Mouse (Mus musculus) kidney, adult 11 months (tissue): ENCODE results near the gene Rhobtb3.
"Not testable (repeated sequence)": the region's sequence is repeated elsewhere in the genome, so short reads cannot be mapped to it uniquely, and the experiment has no call there.

Source experiments
- DNase-seq: peaks from one replicate; pipeline ENCODE4 v3.0.0; 2022

Rhobtb3 gene

GRCm38 (mm10) chr13:75927951-75928350, 15.8 kb downstream of the Rhobtb3 start:
- DNase-seq = no peak

DNA sequence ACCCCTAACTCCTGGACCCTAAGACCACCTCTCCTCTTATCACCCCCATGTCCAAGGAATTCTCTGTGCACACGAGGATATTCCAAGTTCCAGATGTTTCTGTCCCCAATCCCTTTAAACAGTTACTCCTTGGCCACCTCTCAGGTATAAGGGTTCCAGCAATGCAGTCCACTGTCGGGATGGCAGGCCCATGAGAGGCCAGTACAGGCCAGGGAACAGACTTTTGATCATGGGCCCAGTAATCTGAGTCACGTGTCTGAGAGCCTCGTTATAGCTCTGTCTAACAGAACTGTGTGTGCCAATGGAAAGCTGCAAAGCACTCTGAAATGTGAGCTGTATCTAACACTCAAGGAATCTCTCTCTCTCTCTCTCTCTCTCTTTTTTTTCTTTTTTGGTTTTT, 29.6 kb downstream of the Rhobtb3 start:
- no peak for DNase-seq

DNA sequence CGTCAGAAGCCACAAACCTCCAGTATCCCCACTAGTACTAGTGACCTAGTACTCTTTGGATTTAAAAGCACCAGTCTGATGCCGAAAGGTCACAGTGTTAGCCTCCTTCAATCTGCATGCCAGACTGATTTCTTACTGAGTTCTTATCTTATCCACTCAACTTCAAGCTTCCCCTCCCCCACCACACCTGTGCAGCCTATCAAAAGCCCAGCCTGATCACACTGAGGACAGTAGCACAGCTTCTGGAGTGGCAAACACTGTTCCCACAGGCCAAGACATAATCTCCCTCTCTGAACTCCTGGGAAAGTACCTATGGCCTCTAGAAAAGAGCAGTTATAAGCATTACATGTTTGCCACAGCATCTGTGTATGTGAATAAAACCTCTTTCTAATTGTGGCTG, 35.5 kb downstream of the Rhobtb3 start:
- no peak for DNase-seq

DNA sequence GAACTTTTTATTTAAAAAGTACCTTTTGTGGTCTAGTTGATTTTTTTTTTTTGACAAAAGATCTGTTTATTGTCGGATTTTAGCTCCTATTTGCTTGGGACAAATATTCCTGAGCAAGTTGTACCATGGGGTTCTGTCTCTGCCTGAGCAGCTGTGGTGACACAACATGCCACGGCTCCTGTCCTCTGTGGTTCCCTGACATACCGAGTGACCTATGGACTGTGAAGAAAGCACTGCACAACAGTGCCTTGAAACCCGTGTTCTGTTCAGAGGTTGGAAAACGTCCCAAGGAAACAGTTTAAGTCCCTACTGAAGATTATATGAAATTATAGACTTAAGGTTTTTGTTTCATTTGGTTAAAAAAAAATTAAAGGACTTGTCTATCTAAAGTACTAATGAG, 36.6 kb downstream of the Rhobtb3 start:
- DNase-seq = no peak

DNA sequence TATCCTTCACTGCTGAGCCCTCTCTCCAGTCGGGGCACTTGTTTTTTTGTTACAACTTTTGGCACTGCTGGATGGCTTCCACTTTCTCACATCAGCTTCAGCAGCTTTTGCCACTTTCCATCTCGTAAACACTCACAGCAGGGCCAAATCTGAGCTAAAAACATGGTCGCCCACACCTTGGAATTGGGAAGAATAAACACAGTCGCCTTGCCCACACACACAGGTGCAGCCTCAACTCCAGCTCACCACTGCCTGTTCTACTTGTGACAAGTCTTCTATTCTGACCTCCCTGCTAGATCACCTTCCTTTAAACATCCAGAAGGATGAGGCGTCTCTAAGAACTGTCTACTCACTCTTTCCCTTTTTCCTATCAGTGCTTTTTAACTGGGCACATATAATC, 39.1 kb downstream of the Rhobtb3 start:
- DNase-seq = no peak

GRCm38 (mm10) chr13:75900928-75901327, 42.8 kb downstream of the Rhobtb3 start:
- not testable (repeated sequence) for DNase-seq

- DNase-seq = no peak
Observed at GRCm38 (mm10) chr13:75892876-75893275, 50.8 kb downstream of the Rhobtb3 start.

- no peak for DNase-seq
Observed at GRCm38 (mm10) chr13:75892291-75892690, 51.4 kb downstream of the Rhobtb3 start.

DNA sequence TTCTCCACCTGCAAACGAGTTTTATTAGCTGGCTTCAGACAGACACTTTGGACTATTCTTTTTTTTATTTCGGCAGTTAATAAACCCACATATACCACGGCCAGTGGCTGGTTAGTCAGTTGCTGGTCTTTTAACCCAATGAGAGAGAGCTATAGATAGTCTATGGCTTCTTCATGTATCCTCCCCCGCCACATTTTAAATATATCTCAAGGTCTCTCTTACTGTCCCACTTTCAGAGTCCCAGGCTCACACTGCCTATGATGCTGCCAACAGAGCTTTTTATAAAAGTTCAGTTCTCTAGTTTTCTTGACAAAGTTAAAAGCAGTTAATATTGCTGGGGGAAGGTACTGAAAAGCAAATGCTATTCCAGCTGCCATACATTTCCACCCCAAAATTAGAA, 51.9 kb downstream of the Rhobtb3 start:
- no peak for DNase-seq

DNA sequence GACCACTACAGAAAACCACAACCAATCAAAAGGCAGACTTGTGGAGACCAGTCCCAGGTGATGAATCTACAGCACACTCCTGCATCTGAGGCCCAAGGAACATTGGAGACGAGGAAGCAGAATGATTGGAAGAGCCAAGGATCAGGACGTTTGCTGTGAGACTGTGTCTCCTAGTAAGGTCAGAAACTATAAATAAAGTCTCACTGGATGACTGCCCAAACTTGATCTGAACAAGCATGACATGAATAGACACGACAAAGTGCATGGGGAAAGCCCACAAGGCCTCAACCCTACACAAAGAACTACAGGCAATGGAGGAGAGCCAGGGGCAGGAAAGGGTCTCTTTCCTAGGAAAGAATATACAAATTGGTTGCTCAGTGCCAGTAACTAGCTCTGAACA, 59.9 kb downstream of the Rhobtb3 start:
- DNase-seq = no peak

- DNase-seq = no peak
Observed at GRCm38 (mm10) chr13:75880501-75880900, 63.2 kb downstream of the Rhobtb3 start.

GRCm38 (mm10) chr13:75879756-75880155, 64.0 kb downstream of the Rhobtb3 start:
- peak; percentile 17 for DNase-seq

- no peak for DNase-seq
Observed at GRCm38 (mm10) chr13:75877907-75878306, 65.8 kb downstream of the Rhobtb3 start.

DNA sequence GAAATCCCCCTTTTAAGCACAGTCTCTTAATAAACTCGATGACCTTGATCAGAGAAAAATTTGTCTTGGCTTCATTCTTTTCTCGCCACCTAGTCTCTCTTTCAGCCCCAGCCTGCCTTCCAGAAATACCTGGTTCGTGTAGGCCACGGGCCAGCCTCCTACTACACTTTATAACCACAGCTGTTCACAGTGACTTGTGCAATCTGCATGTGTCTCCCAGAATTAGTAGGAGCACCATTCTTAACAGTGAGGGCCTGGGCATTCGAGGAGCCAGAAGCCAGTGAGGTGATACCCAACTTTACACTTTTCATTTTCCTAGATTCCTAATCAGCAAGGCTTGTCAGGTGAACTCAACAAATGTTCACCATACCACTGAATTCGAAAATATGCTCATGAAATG, 67.1 kb downstream of the Rhobtb3 start:
- no peak for DNase-seq

DNA sequence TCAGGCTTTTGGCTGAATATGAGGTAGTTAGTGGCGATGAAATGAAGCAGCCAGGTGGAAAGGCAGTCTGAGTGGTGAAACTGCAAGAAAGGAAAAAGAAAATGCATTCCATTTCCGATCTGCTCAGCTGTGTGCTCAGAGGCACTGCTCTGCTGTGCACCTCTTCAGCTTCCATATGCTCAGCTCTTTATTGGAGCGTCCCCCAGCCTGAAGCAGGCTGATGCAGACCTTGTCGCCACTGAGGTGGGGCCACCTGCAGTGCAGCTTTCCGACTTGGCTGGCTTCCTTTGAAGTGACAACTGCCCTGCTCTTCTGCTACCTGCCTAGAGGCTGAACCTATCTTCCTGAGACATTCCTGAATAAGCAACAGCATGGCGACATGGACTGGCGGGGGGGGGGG, 67.5 kb downstream of the Rhobtb3 start:
- DNase-seq = not testable (repeated sequence)

DNA sequence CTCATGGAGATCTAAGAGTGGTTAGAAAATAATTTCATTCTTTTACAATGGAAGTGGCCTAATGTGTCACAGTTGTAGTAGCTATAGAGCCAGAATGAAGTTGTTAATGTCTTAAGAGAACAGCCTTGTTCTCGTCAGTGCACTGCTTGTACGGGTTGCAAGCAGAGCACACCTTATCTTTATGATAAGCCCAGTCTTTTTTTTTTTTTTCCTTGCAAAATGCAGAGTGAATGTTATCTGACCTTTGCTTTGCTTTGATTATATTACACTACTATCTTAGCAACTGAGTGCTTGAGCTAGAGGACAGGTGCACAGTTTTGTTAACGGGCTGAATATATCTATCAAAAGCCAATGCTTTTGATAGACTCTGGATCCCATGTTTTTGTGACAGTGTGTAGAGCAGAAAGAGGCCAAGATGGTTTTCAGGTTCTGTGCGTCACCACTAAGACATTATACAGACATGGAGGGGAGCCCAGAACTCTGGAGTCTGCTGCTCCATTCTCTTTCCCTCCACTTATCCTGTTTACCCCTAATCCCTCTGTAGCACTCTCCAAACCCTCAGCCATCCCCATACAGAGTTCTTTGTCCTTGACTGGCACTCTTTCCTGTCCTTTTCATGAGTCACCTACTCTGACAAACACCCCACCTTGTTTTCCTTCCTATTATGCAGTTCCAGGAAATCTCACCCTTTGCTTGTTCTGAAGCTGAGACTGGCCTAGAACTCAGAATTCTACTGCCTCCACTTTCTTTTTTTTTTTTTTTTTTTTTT, 68.9 kb downstream of the Rhobtb3 start:
- DNase-seq = no peak

DNA sequence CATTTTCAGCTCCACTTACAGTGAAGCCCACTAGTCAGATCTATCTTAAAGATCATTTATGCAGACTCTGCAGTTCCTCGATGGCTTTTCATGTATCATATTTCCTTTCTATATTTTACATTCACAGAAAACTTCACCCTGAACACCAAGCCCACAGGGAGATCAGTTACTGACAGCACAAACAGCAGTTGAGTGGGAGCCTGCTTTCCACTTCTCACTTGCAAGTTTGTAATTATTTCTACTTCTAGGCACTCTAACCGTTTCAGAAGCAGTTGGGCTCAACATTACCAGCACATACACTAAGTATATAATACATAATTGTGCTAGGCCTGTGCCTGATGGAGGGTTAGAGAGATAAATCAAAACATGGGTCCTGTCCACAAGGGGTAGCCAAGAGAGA, 75.8 kb downstream of the Rhobtb3 start:
- no peak for DNase-seq

DNA sequence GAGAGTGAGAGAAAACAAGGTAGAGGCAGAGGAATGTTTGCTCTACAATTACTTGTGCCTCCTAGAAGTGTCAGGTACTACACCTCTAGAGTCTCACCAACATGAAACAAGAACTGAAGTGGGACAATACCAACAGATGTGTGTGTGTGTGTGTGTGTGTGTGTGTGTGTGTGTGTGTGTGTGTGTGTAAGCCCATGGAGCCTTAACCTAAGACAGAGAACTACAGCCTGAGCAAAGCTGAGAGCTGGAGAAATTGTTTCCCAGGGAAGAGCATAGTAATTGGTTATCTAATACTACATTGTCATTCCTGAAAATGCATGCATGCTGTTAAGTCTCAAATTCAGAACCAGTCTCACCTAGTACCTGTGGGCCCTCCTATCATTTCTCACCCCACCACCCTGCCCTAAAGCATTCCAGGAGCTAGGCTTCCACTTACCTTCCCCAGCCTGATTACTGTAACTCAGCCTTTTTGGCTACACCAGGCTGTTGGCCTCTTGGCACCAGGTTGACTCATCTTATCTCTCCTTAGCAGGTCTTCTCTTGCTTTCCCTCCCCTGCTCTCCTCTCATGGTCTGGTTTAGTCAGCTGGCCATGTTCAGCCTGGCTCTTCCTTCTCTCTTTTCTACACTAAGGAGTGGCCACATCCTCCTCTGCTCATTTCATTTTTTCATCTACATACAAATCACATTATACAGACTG, 78.1 kb downstream of the Rhobtb3 start:
- no peak for DNase-seq

GRCm38 (mm10) chr13:75859264-75859844, 84.4 kb downstream of the Rhobtb3 start:
- no peak for DNase-seq

DNA sequence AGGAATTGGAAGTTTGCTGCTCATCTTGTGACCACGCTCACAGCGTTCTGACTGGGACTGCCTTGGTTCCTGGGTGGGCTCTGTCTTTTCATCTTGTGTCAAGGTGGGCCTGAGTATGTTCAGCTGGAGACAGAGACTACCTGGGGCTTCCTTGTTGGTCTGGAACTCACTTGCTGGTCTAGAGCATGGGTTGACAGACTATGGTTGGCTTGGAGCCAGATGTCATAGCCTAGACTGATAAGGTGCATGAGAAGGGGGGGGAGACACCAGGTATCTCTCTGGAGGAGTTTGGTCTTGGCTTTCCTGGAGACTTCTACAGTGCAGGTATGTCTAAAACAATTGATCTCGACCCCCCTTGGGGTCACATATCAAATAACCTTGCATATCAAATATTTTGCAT, 90.6 kb downstream of the Rhobtb3 start:
- DNase-seq = no peak

DNA sequence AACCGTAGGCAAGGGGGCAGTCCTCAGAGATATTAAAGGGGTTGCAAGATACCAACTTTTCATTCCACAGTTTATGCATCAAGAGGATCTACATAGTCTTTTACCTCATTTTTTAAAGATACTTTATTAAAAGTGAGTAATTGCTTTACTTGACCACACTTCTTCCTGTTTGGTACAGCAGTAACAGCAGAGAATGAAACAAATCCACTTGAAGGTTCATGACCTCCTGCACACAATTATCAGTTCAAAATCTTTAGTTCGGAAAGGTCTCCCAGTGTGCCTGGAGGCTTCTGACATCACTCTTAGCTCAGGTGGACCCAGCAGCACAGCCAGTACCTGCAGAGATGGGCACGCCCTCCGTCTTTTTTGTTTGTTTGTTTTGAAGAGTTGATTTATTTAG, 91.7 kb downstream of the Rhobtb3 start:
- DNase-seq = no peak

- no peak for DNase-seq
Observed at GRCm38 (mm10) chr13:75847027-75847426, 96.7 kb downstream of the Rhobtb3 start.

DNA sequence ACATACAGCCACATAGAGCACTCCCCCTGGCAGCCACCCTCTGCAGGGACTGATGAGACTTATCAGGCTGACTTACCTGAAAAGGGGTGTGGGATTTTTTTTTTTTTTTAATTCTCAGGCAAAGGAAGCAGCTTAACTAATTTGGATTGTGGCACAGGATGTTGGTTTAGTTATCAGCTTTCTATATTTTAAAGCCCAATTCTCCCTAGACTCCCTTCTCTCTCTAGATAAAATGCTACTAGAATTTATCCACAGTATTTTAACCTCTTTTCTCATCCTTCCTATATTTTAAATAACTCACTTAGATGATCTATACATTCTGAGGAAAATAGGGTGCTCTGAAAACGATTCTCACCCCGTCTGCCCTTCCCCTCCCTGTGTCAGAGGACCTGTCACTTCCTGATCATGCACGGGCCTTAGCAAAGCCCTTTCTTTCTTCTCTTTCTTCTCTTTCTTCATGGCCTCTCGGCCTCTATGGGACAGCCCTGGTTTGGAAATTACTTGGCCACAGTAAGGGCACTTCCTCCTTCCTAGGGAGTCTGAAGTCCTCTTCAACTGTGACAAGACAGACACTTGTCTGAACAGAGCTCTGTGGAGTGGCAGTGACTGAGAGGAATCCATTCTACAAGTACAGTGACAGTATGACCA, 98.1 kb downstream of the Rhobtb3 start:
- no peak for DNase-seq
